Mouse (Mus musculus) kidney, embryonic 16.5 days (tissue): ENCODE results near the gene Kcnh7. TPM values are rescaled to one million over a fixed set of nuclear protein-coding genes. Genes with fewer than 3 reads are reported as not detected.

Experiments
- ATAC-seq: fragments of 200-750 bp; cut with Nextera tagmentation; 2 replicates; pipeline ENCODE4 v1.8.0; 2017; ENCODE audit warnings: moderate TSS enrichment; ENCODE audit not compliant: low FRiP score, low TSS enrichment
- H3K27ac ChIP-seq: fragments of 300-500 bp; sonication (generic); 2 replicates; pipeline ENCODE4 v1.5.1; 2014; ENCODE audit warnings: low read length
- H3K27me3 ChIP-seq: fragments of 300-500 bp; sonication (generic); 2 replicates; pipeline ENCODE4 v1.6.1; 2014; ENCODE audit warnings: low read length, control low read depth, mixed read lengths; ENCODE audit not compliant: insufficient read depth
- H3K36me3 ChIP-seq: fragments of 300-500 bp; sonication (generic); 2 replicates; pipeline ENCODE4 v1.6.1; 2014; ENCODE audit warnings: low read length, control low read depth, mixed read lengths; ENCODE audit not compliant: insufficient read depth
- H3K4me1 ChIP-seq: fragments of 300-500 bp; sonication (generic); 2 replicates; pipeline ENCODE4 v1.6.1; 2014; ENCODE audit warnings: low read length, control low read depth, mixed read lengths; ENCODE audit not compliant: insufficient read depth
- H3K4me2 ChIP-seq: fragments of 300-500 bp; sonication (generic); replicated peaks from 2 replicates; pipeline ENCODE4 v1.6.1; 2014; ENCODE audit warnings: low read depth, low read length
- H3K4me3 ChIP-seq: fragments of 300-500 bp; sonication (generic); 2 replicates; pipeline ENCODE4 v1.5.1; 2014; ENCODE audit warnings: mild to moderate bottlenecking, low read length
- H3K9ac ChIP-seq: fragments of 300-500 bp; sonication (generic); replicated peaks from 2 replicates; pipeline ENCODE4 v1.6.1; 2014; ENCODE audit warnings: low read length
- H3K9me3 ChIP-seq: fragments of 300-500 bp; sonication (generic); 2 replicates; pipeline ENCODE4 v1.6.1; 2016; ENCODE audit warnings: low read length, control low read depth
- WGBS: fragments of 180-500 bp; shearing (Covaris S2); extraction: QIAGEN DNeasy Blood & Tissue Kit; methylation state at CpG from one replicate; pipeline ENCODE4 v1.1.7; 2014; 5-methylcytosine and 5-hydroxymethylcytosine counted together
- polyA plus RNA-seq: library from polyadenylated mRNA; unstranded; fragments of >200 nt; fragmentation: Nextera tagmentation; extraction: Ambion mirVana; gene quantifications from 2 replicates; pipeline ENCODE4 v1.2.1, GENCODE M21; 2015

Gene Kcnh7
- polyA plus RNA-seq, 1 experiment from 2014 or later, result 1.6 TPM

DNA sequence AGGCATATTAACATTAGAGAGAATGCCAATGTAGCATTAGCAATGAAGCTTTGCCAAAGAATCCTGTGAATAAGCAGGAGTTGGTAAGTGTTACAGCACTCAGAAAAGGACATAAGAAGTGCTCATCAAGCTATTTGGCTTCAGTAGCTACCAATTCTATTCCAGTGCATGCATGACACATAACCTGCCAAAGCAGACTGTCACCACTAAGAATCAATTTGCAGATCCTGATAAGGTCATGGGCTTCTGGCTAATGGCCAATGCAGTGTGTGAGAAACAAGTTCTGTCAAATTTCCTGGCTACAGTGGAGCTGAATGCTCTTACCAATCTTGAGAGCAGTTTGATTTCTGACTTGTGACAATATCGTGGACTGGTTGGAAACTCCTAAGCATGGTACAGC, 341.5 kb downstream of the Kcnh7 start:
- Histone ChIP-seq H3K4me2 (no peak overlapping the region), H3K4me1 (no peaks in the 10 kb centered on the region), H3K4me3 (no peak overlapping the region), H3K9me3 (no peaks in the 10 kb centered on the region), H3K27ac (no peak overlapping the region), H3K36me3 (no peaks in the 10 kb centered on the region), H3K27me3 (no peaks in the 10 kb centered on the region), H3K9ac (no peak overlapping the region)
- ATAC-seq, result no peak
- WGBS, result 78% methylated on average over 1 of the region's 1 CpGs

DNA sequence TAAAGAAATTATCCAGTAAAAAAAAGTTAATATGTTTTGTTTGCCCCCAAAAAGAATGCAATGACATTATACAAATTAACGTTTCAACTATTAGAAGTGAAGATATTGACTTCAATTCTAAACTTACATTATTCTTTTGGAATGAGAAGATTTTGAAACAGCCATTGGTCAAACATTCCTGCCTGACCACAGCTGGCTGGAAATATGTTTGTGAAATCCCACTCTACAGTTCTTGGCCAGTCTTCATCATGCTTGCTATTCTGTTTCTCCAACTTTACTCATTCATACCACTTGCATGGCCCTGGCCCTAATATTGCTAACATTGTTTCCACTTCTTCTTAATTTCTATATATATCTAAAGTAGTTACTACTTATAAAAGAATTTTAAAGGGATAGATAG, 349.8 kb downstream of the Kcnh7 start:
- no peak overlapping the region for H3K4me2 ChIP-seq
- WGBS, result 84% methylated on average over 1 of the region's 1 CpGs
- H3K9me3 ChIP-seq, result no peaks in the 10 kb centered on the region
- no peaks in the 10 kb centered on the region for H3K27me3 ChIP-seq
- H3K9ac ChIP-seq, result no peak overlapping the region
- no peaks in the 10 kb centered on the region for H3K36me3 ChIP-seq
- no peak overlapping the region for H3K4me3 ChIP-seq
- no peaks in the 10 kb centered on the region for H3K4me1 ChIP-seq
- ATAC-seq, result no peak
- no peak overlapping the region for H3K27ac ChIP-seq

DNA sequence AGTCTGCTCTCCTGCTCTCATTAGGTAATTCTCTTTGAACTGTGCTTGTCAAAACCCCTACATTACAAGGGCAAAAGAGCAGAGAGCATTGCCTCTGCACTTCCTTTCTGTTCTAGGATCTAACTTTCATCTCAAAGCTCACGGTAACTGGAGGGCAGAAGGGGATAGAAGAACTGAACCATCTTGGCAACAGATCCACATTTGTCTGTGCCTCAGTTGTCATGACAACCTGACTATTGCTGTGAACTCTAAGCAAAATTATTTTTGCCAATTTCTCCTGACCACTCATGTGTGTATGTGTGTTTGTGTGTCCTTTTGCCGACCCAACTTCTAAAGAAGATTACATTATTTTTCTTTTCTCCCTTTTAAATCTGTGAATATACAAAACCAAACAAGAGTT, 364.9 kb downstream of the Kcnh7 start:
- Histone ChIP-seq H3K4me3 (no peak overlapping the region), H3K9ac (no peak overlapping the region), H3K27ac (no peak overlapping the region), H3K36me3 (no peaks in the 10 kb centered on the region), H3K27me3 (no peaks in the 10 kb centered on the region), H3K4me1 (no peaks in the 10 kb centered on the region), H3K4me2 (no peak overlapping the region), H3K9me3 (no peaks in the 10 kb centered on the region)
- WGBS, result 66% methylated on average over 2 of the region's 2 CpGs
- ATAC-seq, result no peak

DNA sequence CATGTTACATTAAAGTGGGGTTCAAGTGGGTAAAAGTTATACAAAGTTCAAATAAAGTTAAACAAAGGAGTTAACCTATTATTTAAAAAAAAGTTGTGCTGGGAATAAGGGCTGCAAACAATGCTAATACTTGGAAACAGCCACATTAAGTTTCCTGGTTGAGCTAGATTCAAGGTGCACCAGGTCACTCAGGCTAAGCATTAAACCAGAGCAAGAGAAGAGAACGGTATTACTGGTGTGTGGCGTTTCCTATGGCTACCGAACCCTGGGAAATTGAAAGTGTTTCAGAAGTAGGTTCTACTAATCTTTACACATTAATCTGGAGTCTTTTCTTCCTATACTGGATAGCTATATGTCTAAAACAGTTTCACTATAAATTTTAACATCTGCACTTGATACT, 368.1 kb downstream of the Kcnh7 start:
- Histone ChIP-seq H3K36me3 (no peaks in the 10 kb centered on the region), H3K9me3 (no peaks in the 10 kb centered on the region), H3K4me2 (no peak overlapping the region), H3K4me1 (no peaks in the 10 kb centered on the region), H3K9ac (no peak overlapping the region), H3K4me3 (no peak overlapping the region), H3K27me3 (no peaks in the 10 kb centered on the region), H3K27ac (no peak overlapping the region)
- WGBS, result 72% methylated on average over 3 of the region's 3 CpGs
- ATAC-seq, result peak; percentile 61; the same call in 1 of the 2 replicates

DNA sequence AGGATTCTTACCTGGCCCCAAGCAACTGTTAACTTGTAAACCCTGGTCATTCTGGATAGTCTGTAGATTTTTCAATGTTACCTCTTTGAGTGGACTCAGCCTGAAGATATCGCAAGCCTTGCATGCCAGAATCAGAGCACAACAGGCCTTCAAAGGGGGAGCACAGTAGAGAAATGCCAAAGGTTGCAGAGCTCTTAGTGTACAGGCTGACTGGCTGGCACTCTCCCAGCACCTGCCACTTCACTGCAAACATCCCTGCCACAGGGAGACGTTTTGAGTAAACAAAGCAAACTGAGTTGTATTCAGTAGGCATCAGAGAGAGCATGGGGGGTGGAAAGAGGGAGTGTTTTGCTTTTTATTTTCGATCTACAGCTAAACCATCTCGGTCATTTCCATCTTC, 375.3 kb downstream of the Kcnh7 start:
- no peak for ATAC-seq
- Histone ChIP-seq H3K4me1 (no peaks in the 10 kb centered on the region), H3K27ac (no peak overlapping the region), H3K9me3 (no peaks in the 10 kb centered on the region), H3K4me2 (no peak overlapping the region), H3K27me3 (no peaks in the 10 kb centered on the region), H3K36me3 (no peaks in the 10 kb centered on the region), H3K4me3 (no peak overlapping the region), H3K9ac (no peak overlapping the region)
- WGBS, result 60% methylated on average over 4 of the region's 4 CpGs

DNA sequence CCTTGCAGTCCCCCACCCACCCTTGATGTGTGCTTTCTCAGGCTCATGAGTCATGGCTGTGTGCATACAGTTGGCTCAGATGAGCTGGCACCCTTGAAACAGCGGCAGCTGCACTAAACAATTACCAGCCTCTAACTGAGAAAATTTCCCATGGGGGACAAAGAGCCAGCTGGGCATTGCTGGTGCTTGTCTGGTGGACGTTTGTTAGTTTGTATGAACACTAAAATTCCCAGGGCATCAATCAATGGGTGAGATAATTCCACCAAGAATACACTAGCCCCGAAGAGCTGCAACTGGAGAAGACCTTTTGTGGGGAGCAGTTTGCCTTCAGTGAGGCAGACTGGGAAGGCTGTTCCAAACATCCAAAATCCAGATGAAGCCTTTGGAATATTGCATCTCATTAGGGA, 376.6 kb downstream of the Kcnh7 start:
- ATAC-seq, result no peak
- WGBS, result 60% methylated on average over 3 of the region's 3 CpGs
- no peaks in the 10 kb centered on the region for H3K36me3 ChIP-seq
- no peaks in the 10 kb centered on the region for H3K27me3 ChIP-seq
- no peak overlapping the region for H3K4me3 ChIP-seq
- no peak overlapping the region for H3K9ac ChIP-seq
- no peak overlapping the region for H3K4me2 ChIP-seq
- H3K27ac ChIP-seq, result no peak overlapping the region
- no peaks in the 10 kb centered on the region for H3K4me1 ChIP-seq
- H3K9me3 ChIP-seq, result no peaks in the 10 kb centered on the region

DNA sequence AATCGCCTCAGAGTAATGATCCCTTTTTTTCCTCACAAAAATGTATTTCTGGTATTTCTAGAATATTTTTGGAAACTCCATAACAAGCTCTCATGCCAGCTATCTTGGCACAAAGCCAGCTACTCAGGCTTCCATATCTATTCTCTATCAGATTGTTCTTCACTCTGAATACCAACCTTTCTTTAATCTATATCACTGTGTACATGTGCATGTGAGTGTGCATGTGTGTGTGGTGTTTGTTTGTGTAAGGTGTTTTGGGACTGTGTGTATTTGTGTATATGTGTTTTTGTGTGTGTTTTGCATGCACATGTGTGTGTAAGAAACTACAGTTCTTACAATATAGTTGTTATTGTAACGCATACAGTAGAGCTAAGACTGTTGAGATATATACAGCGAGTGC, 377.2 kb downstream of the Kcnh7 start:
- H3K27me3 ChIP-seq, result no peaks in the 10 kb centered on the region
- no peaks in the 10 kb centered on the region for H3K4me1 ChIP-seq
- H3K4me2 ChIP-seq, result no peak overlapping the region
- H3K9me3 ChIP-seq, result no peaks in the 10 kb centered on the region
- no peak overlapping the region for H3K4me3 ChIP-seq
- H3K9ac ChIP-seq, result no peak overlapping the region
- H3K27ac ChIP-seq, result no peak overlapping the region
- H3K36me3 ChIP-seq, result no peaks in the 10 kb centered on the region
- no peak for ATAC-seq
- 90% methylated on average over 3 of the region's 3 CpGs for WGBS

DNA sequence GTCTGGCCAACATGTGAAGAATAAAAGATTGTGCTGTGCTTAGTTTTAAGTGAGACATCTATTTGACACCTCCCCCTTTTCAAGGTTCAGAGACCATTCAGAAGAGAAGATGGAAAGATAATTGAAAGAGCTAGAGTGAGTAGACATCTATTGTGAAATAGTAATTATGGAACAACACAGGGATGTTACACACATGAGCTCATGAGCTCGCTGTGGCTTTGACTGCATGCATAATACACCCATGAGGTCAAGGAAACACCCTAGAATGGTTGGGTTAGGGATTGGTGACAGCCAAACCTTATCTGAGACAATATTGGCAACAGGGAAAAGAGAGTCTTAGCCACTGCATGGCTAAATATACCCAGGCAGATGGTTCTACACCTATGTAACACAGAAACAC, 380.1 kb downstream of the Kcnh7 start:
- 83% methylated on average over 1 of the region's 1 CpGs for WGBS
- Histone ChIP-seq H3K4me1 (no peaks in the 10 kb centered on the region), H3K9me3 (no peaks in the 10 kb centered on the region), H3K36me3 (no peaks in the 10 kb centered on the region), H3K27ac (no peak overlapping the region), H3K4me2 (no peak overlapping the region), H3K27me3 (no peaks in the 10 kb centered on the region), H3K4me3 (no peak overlapping the region), H3K9ac (no peak overlapping the region)
- ATAC-seq, result no peak

DNA sequence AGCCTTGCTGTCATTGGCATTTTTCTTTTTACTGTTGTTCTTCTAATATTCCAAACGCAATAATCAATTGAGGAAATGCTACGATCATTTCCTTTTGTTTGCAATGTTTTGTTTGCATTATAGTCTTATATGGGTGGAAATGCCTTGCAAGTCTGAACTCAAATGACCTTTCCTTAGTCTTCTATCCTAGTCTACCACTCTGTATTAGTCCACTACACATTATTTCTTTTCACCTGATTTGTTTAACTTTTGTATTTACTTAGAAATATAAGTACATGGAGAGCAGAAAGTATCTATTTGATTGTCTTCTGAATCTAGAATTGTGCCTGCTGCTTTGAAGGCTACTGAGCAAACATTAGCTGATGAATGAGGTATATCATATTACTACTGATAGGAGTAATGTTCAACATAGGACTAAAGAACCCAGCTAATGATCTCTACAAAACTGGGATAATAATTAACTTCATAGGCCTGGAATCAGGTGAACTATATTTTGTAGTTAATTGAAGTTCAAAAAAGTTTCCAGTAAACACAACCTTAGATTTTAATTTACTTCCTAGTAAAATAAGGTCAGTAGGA, 399.5 kb downstream of the Kcnh7 start:
- Histone ChIP-seq H3K4me1 (no peaks in the 10 kb centered on the region), H3K27me3 (no peaks in the 10 kb centered on the region), H3K27ac (no peak overlapping the region), H3K9me3 (no peaks in the 10 kb centered on the region), H3K36me3 (no peaks in the 10 kb centered on the region), H3K9ac (no peak overlapping the region), H3K4me3 (no peak overlapping the region), H3K4me2 (no peak overlapping the region)
- WGBS, result 80% methylated on average over 2 of the region's 2 CpGs
- ATAC-seq, result no peak

DNA sequence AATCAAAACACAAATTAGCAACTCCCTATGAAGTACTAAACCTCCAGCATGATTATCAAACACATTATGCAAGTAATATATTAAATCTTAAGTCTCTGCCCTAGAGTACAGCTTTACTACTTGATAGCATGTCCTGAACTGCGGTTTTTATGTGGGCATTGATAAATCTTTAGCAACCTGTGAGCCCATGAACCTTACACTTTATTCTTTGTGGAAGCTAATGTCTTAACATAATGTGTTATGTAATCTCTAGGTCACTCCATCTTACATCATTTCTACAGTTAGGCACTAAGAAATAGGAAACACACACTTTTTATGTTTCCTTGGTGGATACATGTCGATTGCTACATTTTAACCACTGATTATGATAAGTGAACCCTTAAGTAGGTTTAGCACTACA, 437.8 kb downstream of the Kcnh7 start:
- ATAC-seq, result no peak

More for the DNA sequence above, 437.8 kb downstream of the Kcnh7 start:
- Histone ChIP-seq H3K27me3 (no peaks in the 10 kb centered on the region), H3K4me3 (no peak overlapping the region), H3K4me1 (no peaks in the 10 kb centered on the region), H3K27ac (no peak overlapping the region), H3K36me3 (no peaks in the 10 kb centered on the region), H3K9ac (no peak overlapping the region), H3K9me3 (no peaks in the 10 kb centered on the region), H3K4me2 (no peak overlapping the region)
- 68% methylated on average over 2 of the region's 2 CpGs for WGBS
